Mouse (Mus musculus) neural tube, embryonic 15.5 days (tissue): ENCODE data around the gene Tsfm. TPM values are rescaled to one million over a fixed set of nuclear protein-coding genes. Genes with fewer than 3 reads are reported as not detected.
"Not testable (repeated sequence)": the region's sequence is repeated elsewhere in the genome, so short reads cannot be mapped to it uniquely, and the experiment has no call there.

Experiments
- ATAC-seq: fragments of 200-750 bp; cut with Nextera tagmentation; 2 replicates; pipeline ENCODE4 v1.8.0; 2017; ENCODE audit warnings: mild to moderate bottlenecking, moderate TSS enrichment, moderate library complexity; ENCODE audit not compliant: low FRiP score
- H3K27ac ChIP-seq: fragments of 300-500 bp; sonication (generic); replicated peaks from 2 replicates; pipeline ENCODE4 v1.5.1; 2015; ENCODE audit warnings: mild to moderate bottlenecking, inconsistent platforms
- H3K27me3 ChIP-seq: fragments of 300-500 bp; sonication (generic); replicated peaks from 2 replicates; pipeline ENCODE4 v1.6.1; 2015; ENCODE audit warnings: inconsistent platforms
- H3K36me3 ChIP-seq: fragments of 300-500 bp; sonication (generic); 2 replicates; pipeline ENCODE4 v1.6.1; 2015; ENCODE audit warnings: inconsistent platforms
- H3K4me1 ChIP-seq: fragments of 300-500 bp; sonication (generic); 2 replicates; pipeline ENCODE4 v1.6.1; 2015; ENCODE audit warnings: inconsistent platforms
- H3K4me2 ChIP-seq: fragments of 300-500 bp; sonication (generic); 2 replicates; pipeline ENCODE4 v1.6.1; 2015; ENCODE audit warnings: inconsistent platforms, mild to moderate bottlenecking, moderate library complexity
- H3K4me3 ChIP-seq: fragments of 300-500 bp; sonication (generic); replicated peaks from 2 replicates; pipeline ENCODE4 v1.5.1; 2015; ENCODE audit warnings: mild to moderate bottlenecking, inconsistent platforms
- H3K9ac ChIP-seq: fragments of 300-500 bp; sonication (generic); replicated peaks from 2 replicates; pipeline ENCODE4 v1.6.1; 2015; ENCODE audit warnings: mild to moderate bottlenecking, inconsistent platforms
- H3K9me3 ChIP-seq: fragments of 300-500 bp; sonication (generic); replicated peaks from 2 replicates; pipeline ENCODE4 v1.6.1; 2016; ENCODE audit warnings: inconsistent platforms
- WGBS: fragments of 180-500 bp; shearing (Covaris S2); methylation state at CpG from one replicate; pipeline ENCODE4 v1.1.7; 2015; ENCODE audit warnings: mixed read lengths; 5-methylcytosine and 5-hydroxymethylcytosine counted together
- polyA plus RNA-seq: library from polyadenylated mRNA; unstranded; fragments of >200 nt; fragmentation: Nextera tagmentation; extraction: Ambion mirVana; gene quantifications from 2 replicates; pipeline ENCODE4 v1.2.1, GENCODE M21; 2015

The Tsfm gene
- 66.6 and 71.0 TPM in 2 replicates for polyA plus RNA-seq

GRCm38 (mm10) chr10:127030336-127031296 lies at the start of gene Tsfm:
Gene Tsfm, minus strand, starts transcription at chr10:127030840.
- Histone ChIP-seq H3K4me3 (peak within 1 kb of the TSS; percentile 93), H3K9ac (peak within 1 kb of the TSS; percentile 93), H3K27ac (peak within 1 kb of the TSS; percentile 84), H3K4me1 (peaks cover 14% of the 10 kb centered on the region), H3K4me2 (peak within 1 kb of the TSS; percentile 91), H3K27me3 (no peaks in the 10 kb centered on the region), H3K36me3 (peaks cover 31% of the 10 kb centered on the region), H3K9me3 (no peaks in the 10 kb centered on the region)
- 5% methylated on average over 56 of the region's 56 CpGs for WGBS
- peak; percentile 85 for ATAC-seq

GRCm38 (mm10) chr10:127079665-127080391 lies 49.2 kb upstream of the Tsfm start:
- Histone ChIP-seq H3K9me3 (no peaks in the 10 kb centered on the region), H3K27ac (peak overlapping the region; percentile 91), H3K4me3 (peak overlapping the region; percentile 81), H3K9ac (peak overlapping the region; percentile 95), H3K36me3 (peaks cover 19% of the 10 kb centered on the region), H3K27me3 (peaks cover 11% of the 10 kb centered on the region), H3K4me1 (peaks cover 55% of the 10 kb centered on the region), H3K4me2 (peak overlapping the region; percentile 93)
- peak; percentile 10 for ATAC-seq
- under 1% methylated on average over 52 of the region's 70 CpGs for WGBS

GRCm38 (mm10) chr10:127078677-127079575 lies 48.3 kb upstream of the Tsfm start:
- Histone ChIP-seq H3K9ac (peak overlapping the region; percentile 95), H3K9me3 (no peaks in the 10 kb centered on the region), H3K27ac (peak overlapping the region; percentile 91), H3K4me3 (peak overlapping the region; percentile 81), H3K36me3 (peaks cover 10% of the 10 kb centered on the region), H3K4me1 (peaks cover 55% of the 10 kb centered on the region), H3K27me3 (peaks cover 11% of the 10 kb centered on the region), H3K4me2 (peak overlapping the region; percentile 93)
- peak; percentile 75 for ATAC-seq
- under 1% methylated on average over 40 of the region's 49 CpGs for WGBS

- H3K27ac ChIP-seq = peak overlapping the region; percentile 91
- H3K9me3 ChIP-seq = no peaks in the 10 kb centered on the region
- H3K4me3 ChIP-seq = peak overlapping the region; percentile 81
- 2% methylated on average over 12 of the region's 12 CpGs for WGBS
- H3K27me3 ChIP-seq = peaks cover 7% of the 10 kb centered on the region
- H3K4me1 ChIP-seq = peaks cover 53% of the 10 kb centered on the region
- ATAC-seq = peak; percentile 54
- peaks cover 2% of the 10 kb centered on the region; the same call in 1 of the 2 replicates for H3K36me3 ChIP-seq
- H3K4me2 ChIP-seq = peak overlapping the region; percentile 93
- H3K9ac ChIP-seq = peak overlapping the region; percentile 42; the same call in 1 of the 2 replicates
Measured at GRCm38 (mm10) chr10:127078001-127078676, 47.5 kb upstream of the Tsfm start.

- no peak for ATAC-seq
- Histone ChIP-seq H3K4me1 (peaks cover 47% of the 10 kb centered on the region), H3K27ac (peak overlapping the region; percentile 91), H3K9ac (peak overlapping the region; percentile 42), H3K36me3 (no peaks in the 10 kb centered on the region), H3K9me3 (no peaks in the 10 kb centered on the region), H3K4me2 (peak overlapping the region; percentile 93), H3K4me3 (peak overlapping the region; percentile 81), H3K27me3 (0 out of 2 replicates have a peak, but pooled peaks cover 5% of the 10 kb centered on the region)
- 5% methylated on average over 10 of the region's 10 CpGs for WGBS
Measured at GRCm38 (mm10) chr10:127077515-127077914, 46.9 kb upstream of the Tsfm start.

GRCm38 (mm10) chr10:127076082-127076481 lies 45.4 kb upstream of the Tsfm start:
- Histone ChIP-seq H3K9me3 (no peaks in the 10 kb centered on the region), H3K36me3 (no peaks in the 10 kb centered on the region), H3K27me3 (0 out of 2 replicates have a peak, but pooled peaks cover 5% of the 10 kb centered on the region), H3K4me1 (peaks cover 38% of the 10 kb centered on the region), H3K27ac (no peak overlapping the region), H3K4me3 (no peak overlapping the region), H3K4me2 (peak overlapping the region; percentile 6; the same call in 1 of the 2 replicates), H3K9ac (no peak overlapping the region)
- ATAC-seq = no peak
- 32% methylated on average over 4 of the region's 4 CpGs for WGBS

- Histone ChIP-seq H3K4me1 (peaks cover 38% of the 10 kb centered on the region), H3K4me3 (no peak overlapping the region), H3K27me3 (0 out of 2 replicates have a peak, but pooled peaks cover 5% of the 10 kb centered on the region), H3K4me2 (peak overlapping the region; percentile 6; the same call in 1 of the 2 replicates), H3K9me3 (no peaks in the 10 kb centered on the region), H3K9ac (no peak overlapping the region), H3K36me3 (no peaks in the 10 kb centered on the region), H3K27ac (no peak overlapping the region)
- 77% methylated on average over 8 of the region's 8 CpGs for WGBS
- ATAC-seq = no peak
Measured at GRCm38 (mm10) chr10:127075651-127076050, 45.0 kb upstream of the Tsfm start.

- Histone ChIP-seq H3K4me2 (peak within 1 kb of the TSS; percentile 6; the same call in 1 of the 2 replicates), H3K4me3 (no peak within 1 kb of the TSS), H3K9ac (no peak within 1 kb of the TSS), H3K9me3 (no peaks in the 10 kb centered on the region), H3K27ac (no peak within 1 kb of the TSS), H3K36me3 (no peaks in the 10 kb centered on the region), H3K27me3 (0 out of 2 replicates have a peak, but pooled peaks cover 2% of the 10 kb centered on the region), H3K4me1 (peaks cover 34% of the 10 kb centered on the region)
- WGBS = 71% methylated on average over 9 of the region's 9 CpGs
- no peak for ATAC-seq
Measured at GRCm38 (mm10) chr10:127075080-127075479, 44.4 kb upstream of the Tsfm start, which contains the start of gene Agap2. Gene Agap2, plus strand, starts transcription at chr10:127075284.

GRCm38 (mm10) chr10:127073981-127074380 lies 43.3 kb upstream of the Tsfm start:
- no peak for ATAC-seq

GRCm38 (mm10) chr10:127072969-127073368 lies 42.3 kb upstream of the Tsfm start:
- not testable (repeated sequence) for H3K9ac ChIP-seq, H3K9me3 ChIP-seq, H3K27me3 ChIP-seq, ATAC-seq, H3K4me2 ChIP-seq, H3K4me3 ChIP-seq, H3K27ac ChIP-seq
- 70% methylated on average over 2 of the region's 2 CpGs for whole genome bisulfite sequencing
- H3K36me3 ChIP-seq = peaks cover 11% of the 10 kb centered on the region
- peaks cover 41% of the 10 kb centered on the region for H3K4me1 ChIP-seq

More at GRCm38 (mm10) chr10:127073981-127074380, 43.3 kb upstream of the Tsfm start:
- H3K36me3 ChIP-seq = peaks cover under 1% of the 10 kb centered on the region; the same call in 1 of the 2 replicates
- 93% methylated on average over 1 of the region's 1 CpGs for WGBS
- peaks cover 38% of the 10 kb centered on the region for H3K4me1 ChIP-seq
- H3K27me3 ChIP-seq = 0 out of 2 replicates have a peak, but pooled peaks cover 2% of the 10 kb centered on the region
- H3K9me3 ChIP-seq = no peaks in the 10 kb centered on the region
- H3K27ac ChIP-seq = no peak overlapping the region
- H3K9ac ChIP-seq = no peak overlapping the region
- H3K4me2 ChIP-seq = no peak overlapping the region
- no peak overlapping the region for H3K4me3 ChIP-seq
